In genomic region chr11:112982802-112983591, GRCm38 (mm10) we compare ENCODE assay signal across 8 mouse cellular contexts.
DNase-seq lines count a peak whose midpoint lies in the region; ATAC-seq and TF ChIP-seq lines count a peak whose summit lies in the region.

No protein-coding gene starts in this region.

- DNase-seq in cerebellum, adult 2 months: peak; percentile 12 to 13
- DNase-seq in cerebellum, adult 11 months: no peak
- DNase-seq in cerebellum, postnatal 10 days: peak; percentile 82 to 84
- DNase-seq in layer of hippocampus, adult 9-11 months: peak; percentile 70
- DNase-seq in ovary, postnatal 10 days (ENCODE audit: low spot score): no peak
- DNase-seq in adrenal gland, adult 18-20 months (ENCODE audit: low spot score in 2 of 2): no peak

- no peak overlapping the region for H3K4me3 ChIP-seq in cerebellum, adult 2 months (replicated peaks; ENCODE audit: insufficient read depth, low read depth, low read length)
- H3K4me3 ChIP-seq in midbrain, embryonic 13.5 days (replicated peaks): no peak overlapping the region

- ATAC-seq in midbrain, embryonic 13.5 days: peak; percentile 80
- no peak for ATAC-seq in megakaryocyte-erythroid progenitor cell, adult 5-6 weeks (replicated peaks; ENCODE audit: low FRiP score, low TSS enrichment, poor library complexity, severe bottlenecking)

- 48% methylated on average over 9 of the region's 9 CpGs for WGBS in cerebellum, adult 2 months
- WGBS in midbrain, embryonic 13.5 days: 51% methylated on average over 9 of the region's 9 CpGs

- TF ChIP-seq POLR2A in cerebellum, adult 2 months (IDR thresholded peaks at IDR 0.05; ENCODE audit: borderline replicate concordance, insufficient read depth, low read length): no peak

- no peaks in the 10 kb centered on the region for H3K9me3 ChIP-seq in midbrain, embryonic 13.5 days

- H3K36me3 ChIP-seq in midbrain, embryonic 13.5 days: no peaks in the 10 kb centered on the region

- H3K27me3 ChIP-seq in cerebellum, adult 2 months (ENCODE audit: control insufficient read depth, insufficient read depth, low read length): no peaks in the 10 kb centered on the region
- peaks cover 6% of the 10 kb centered on the region; the same call in 1 of the 2 replicates for H3K27me3 ChIP-seq in midbrain, embryonic 13.5 days

- H3K4me1 ChIP-seq in cerebellum, adult 2 months (ENCODE audit: control insufficient read depth, insufficient read depth, low read length): no peaks in the 10 kb centered on the region
- H3K4me1 ChIP-seq in midbrain, embryonic 13.5 days (replicated peaks): peaks cover 38% of the 10 kb centered on the region

- no peak overlapping the region for H3K27ac ChIP-seq in cerebellum, adult 2 months (ENCODE audit: insufficient read depth, low read length)
- H3K27ac ChIP-seq in midbrain, embryonic 13.5 days: peak overlapping the region; percentile 63

- 0 out of 2 replicates have a peak overlapping the region, but pooled peaks have one; percentile 12 for H3K4me2 ChIP-seq in midbrain, embryonic 13.5 days (replicated peaks)

- TF ChIP-seq CTCF in cerebellum, adult 2 months (IDR thresholded peaks at IDR 0.05; ENCODE audit: borderline replicate concordance, insufficient read depth, low read depth, low read length): no peak

- no peak overlapping the region for H3K9ac ChIP-seq in midbrain, embryonic 13.5 days (replicated peaks)

Comparison
In these comparisons a context has a peak if more than half of its experiments do, and no peak if none do; other contexts are left out.
1. DNase-seq: peak in cerebellum, adult 2 months (2 of 2), cerebellum, postnatal 10 days (2 of 2) and layer of hippocampus, adult 9-11 months (single experiment); none in cerebellum, adult 11 months (single experiment), ovary, postnatal 10 days (single experiment) and adrenal gland, adult 18-20 months (0 of 2).